Mouse (Mus musculus) heart, embryonic 16.5 days (tissue): ENCODE measurements around the gene Cdc42ep1. TPM values are rescaled to one million over a fixed set of nuclear protein-coding genes. Genes with fewer than 3 reads are reported as not detected.

Experiments used
- ATAC-seq: fragments of 200-750 bp; cut with Nextera tagmentation; replicated peaks from 2 replicates; pipeline ENCODE4 v1.8.0; 2017; ENCODE audit warnings: moderate number of reproducible peaks; ENCODE audit not compliant: insufficient read depth, low FRiP score; ENCODE audit errors: extremely low read depth
- H3K27ac ChIP-seq: fragments of 300-500 bp; sonication (generic); 2 replicates; pipeline ENCODE4 v1.5.1; 2014; ENCODE audit warnings: mild to moderate bottlenecking, low read length, control low read depth, moderate library complexity
- H3K27me3 ChIP-seq: fragments of 300-500 bp; sonication (generic); 2 replicates; pipeline ENCODE4 v1.6.1; 2014; ENCODE audit warnings: low read length, mixed read lengths; ENCODE audit not compliant: control insufficient read depth, insufficient read depth
- H3K36me3 ChIP-seq: fragments of 300-500 bp; sonication (generic); 2 replicates; pipeline ENCODE4 v1.6.1; 2014; ENCODE audit not compliant: control insufficient read depth, insufficient read depth
- H3K4me1 ChIP-seq: fragments of 300-500 bp; sonication (generic); 2 replicates; pipeline ENCODE4 v1.6.1; 2014; ENCODE audit warnings: low read length, mixed read lengths; ENCODE audit not compliant: control insufficient read depth, insufficient read depth
- H3K4me2 ChIP-seq: fragments of 300-500 bp; sonication (generic); 2 replicates; pipeline ENCODE4 v1.6.1; 2014; ENCODE audit warnings: low read depth, mild to moderate bottlenecking, control low read depth, low read length
- H3K4me3 ChIP-seq: fragments of 300-500 bp; sonication (generic); 2 replicates; pipeline ENCODE4 v1.5.1; 2014; ENCODE audit warnings: mild to moderate bottlenecking, control low read depth, low read length
- H3K9ac ChIP-seq: fragments of 300-500 bp; sonication (generic); 2 replicates; pipeline ENCODE4 v1.6.1; 2014; ENCODE audit warnings: low read length, control low read depth
- H3K9me3 ChIP-seq: fragments of 300-500 bp; sonication (generic); replicated peaks from 2 replicates; pipeline ENCODE4 v1.6.1; 2016; ENCODE audit warnings: low read length; ENCODE audit not compliant: control insufficient read depth
- WGBS: fragments of 180-500 bp; shearing (Covaris S2); extraction: QIAGEN DNeasy Blood & Tissue Kit; methylation state at CpG from one replicate; pipeline ENCODE4 v1.1.7; 2014; 5-methylcytosine and 5-hydroxymethylcytosine counted together
- polyA plus RNA-seq: library from polyadenylated mRNA; unstranded; fragments of >200 nt; fragmentation: Nextera tagmentation; extraction: Ambion mirVana; gene quantifications from 2 replicates; pipeline ENCODE4 v1.2.1, GENCODE M21; 2015

Gene Cdc42ep1
- polyA plus RNA-seq, 1 experiment from 2014 or later, result 29.4 TPM

DNA sequence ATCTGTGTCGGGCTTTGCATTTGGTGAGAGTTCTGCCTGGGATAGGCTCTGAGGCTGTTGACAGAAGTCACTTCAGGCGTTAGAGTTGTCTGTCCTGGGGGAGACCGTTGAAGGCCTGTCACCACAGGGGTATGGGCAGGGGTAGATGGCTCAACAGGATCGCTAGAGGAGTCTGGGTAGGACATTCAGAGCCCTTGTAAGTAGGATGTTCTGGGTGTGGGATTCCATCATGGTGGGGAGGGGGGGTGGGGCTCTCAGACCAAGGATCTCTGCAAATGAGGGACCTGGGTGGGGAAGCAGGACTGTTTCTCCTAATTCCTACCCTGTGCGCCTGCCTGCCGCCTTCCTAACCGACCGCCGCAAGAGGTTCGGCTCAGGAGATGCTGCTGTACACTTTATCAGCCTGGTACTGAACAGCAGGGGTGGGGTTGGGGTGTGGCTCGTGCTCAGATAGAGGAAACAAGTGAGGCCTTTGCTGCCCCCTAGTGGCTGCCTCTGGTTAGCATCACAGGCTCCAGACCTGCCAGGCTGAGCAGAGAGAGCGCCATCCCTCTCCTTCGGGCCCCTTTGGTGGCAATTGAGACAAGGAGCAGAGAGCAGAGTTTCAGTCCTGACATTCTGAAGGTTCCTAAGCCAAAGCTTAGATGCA is 9.2 kb downstream of the Cdc42ep1 start:
- Histone ChIP-seq H3K4me2 (0 out of 2 replicates have a peak overlapping the region, but pooled peaks have one; percentile 4), H3K9me3 (no peaks in the 10 kb centered on the region), H3K27ac (0 out of 2 replicates have a peak overlapping the region, but pooled peaks have one; percentile 19), H3K4me3 (no peak overlapping the region), H3K36me3 (no peaks in the 10 kb centered on the region), H3K4me1 (peaks cover 18% of the 10 kb centered on the region), H3K9ac (no peak overlapping the region), H3K27me3 (no peaks in the 10 kb centered on the region)
- 7% methylated on average over 13 of the region's 13 CpGs for WGBS
- peak; percentile 80 for ATAC-seq

DNA sequence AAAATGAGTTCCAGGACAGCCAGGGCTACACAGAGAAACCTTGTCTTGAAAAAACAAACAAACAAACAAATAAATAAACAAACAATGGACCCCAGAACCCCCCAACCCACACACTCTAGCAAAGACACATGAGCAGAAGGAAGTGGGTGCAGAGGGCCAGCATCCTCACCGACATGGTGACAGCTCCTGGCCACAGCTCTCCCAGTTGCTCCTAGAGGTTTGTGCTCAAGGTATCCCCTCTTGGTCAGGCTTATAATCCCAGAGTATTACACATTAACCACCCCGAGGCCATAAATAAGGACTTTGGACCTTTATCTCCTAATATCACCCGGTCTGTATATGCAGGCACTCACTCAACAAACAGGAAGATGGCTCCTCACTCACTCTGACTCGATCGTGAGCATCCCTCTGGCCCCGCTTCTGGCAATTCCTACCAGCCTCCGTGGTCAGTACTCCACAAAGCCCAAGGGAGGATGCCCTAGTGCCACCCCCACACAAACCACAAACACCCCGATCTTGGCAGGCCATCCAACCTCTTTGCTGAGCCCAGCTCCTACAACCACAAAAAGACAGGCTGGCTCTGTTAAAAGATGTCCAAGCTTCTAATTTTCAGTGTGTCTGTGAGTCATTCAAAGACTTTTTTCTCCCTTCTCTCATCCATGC is 13.0 kb downstream of the Cdc42ep1 start, which contains the start of gene Lgals2:
Gene Lgals2, minus strand, starts transcription at position 227 of the 663 bp plus-strand sequence.
- H3K4me2 ChIP-seq, result no peak within 1 kb of the TSS
- peaks cover 13% of the 10 kb centered on the region; the same call in 1 of the 2 replicates for H3K4me1 ChIP-seq
- H3K4me3 ChIP-seq, result no peak within 1 kb of the TSS
- H3K36me3 ChIP-seq, result no peaks in the 10 kb centered on the region
- no peaks in the 10 kb centered on the region for H3K9me3 ChIP-seq
- WGBS, result 69% methylated on average over 8 of the region's 8 CpGs
- no peaks in the 10 kb centered on the region for H3K27me3 ChIP-seq
- no peak within 1 kb of the TSS for H3K27ac ChIP-seq
- ATAC-seq, result no peak
- H3K9ac ChIP-seq, result no peak within 1 kb of the TSS

DNA sequence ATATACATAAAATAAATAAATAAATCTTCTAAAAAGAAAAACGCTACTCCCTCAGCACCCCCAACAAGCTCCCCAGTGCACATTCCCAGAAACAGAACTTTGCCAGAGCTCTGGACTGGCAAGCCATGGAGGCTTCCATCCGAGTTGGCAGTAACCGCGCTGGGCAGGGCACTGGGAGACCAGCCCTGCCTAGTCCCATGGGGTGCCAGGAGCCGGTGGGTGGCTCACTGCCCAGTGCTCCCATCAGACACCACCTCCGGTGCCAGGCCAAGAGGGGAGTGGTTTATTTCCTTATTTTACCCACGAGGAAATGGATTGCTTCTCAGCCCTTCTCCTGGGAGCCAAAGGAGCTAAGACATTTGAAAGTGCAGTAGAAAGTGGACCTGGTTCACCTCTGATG is 14.6 kb downstream of the Cdc42ep1 start:
- Histone ChIP-seq H3K27ac (no peak overlapping the region), H3K4me2 (no peak overlapping the region), H3K4me1 (no peaks in the 10 kb centered on the region), H3K9ac (no peak overlapping the region), H3K27me3 (no peaks in the 10 kb centered on the region), H3K36me3 (no peaks in the 10 kb centered on the region), H3K9me3 (no peaks in the 10 kb centered on the region), H3K4me3 (no peak overlapping the region)
- WGBS, result 64% methylated on average over 7 of the region's 7 CpGs
- no peak for ATAC-seq

DNA sequence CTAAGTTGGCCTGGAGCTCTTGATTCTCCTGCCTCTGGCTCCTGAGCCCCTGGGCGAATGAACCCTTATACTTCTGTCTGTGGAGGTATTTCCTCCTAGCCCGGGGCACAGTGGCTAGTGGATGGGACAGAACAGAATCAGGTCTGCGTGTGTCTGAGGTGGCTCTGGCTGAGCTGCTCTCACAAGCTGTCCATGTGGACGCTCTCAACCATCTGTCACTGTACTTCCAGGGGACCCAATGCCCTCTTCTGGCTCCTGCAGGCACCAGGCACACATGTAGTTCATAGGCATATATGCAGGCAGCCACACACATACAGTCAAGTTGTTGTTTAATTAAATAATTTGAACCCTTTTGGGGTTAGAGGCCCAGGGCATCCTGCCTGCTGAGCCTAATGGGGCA is 16.9 kb downstream of the Cdc42ep1 start:
- H3K27me3 ChIP-seq, result no peaks in the 10 kb centered on the region
- no peak overlapping the region for H3K4me3 ChIP-seq
- H3K36me3 ChIP-seq, result no peaks in the 10 kb centered on the region
- H3K27ac ChIP-seq, result no peak overlapping the region
- ATAC-seq, result no peak
- no peak overlapping the region for H3K4me2 ChIP-seq
- 62% methylated on average over 4 of the region's 4 CpGs for WGBS
- no peaks in the 10 kb centered on the region for H3K9me3 ChIP-seq
- no peak overlapping the region for H3K9ac ChIP-seq
- H3K4me1 ChIP-seq, result peaks cover 4% of the 10 kb centered on the region; the same call in 1 of the 2 replicates

DNA sequence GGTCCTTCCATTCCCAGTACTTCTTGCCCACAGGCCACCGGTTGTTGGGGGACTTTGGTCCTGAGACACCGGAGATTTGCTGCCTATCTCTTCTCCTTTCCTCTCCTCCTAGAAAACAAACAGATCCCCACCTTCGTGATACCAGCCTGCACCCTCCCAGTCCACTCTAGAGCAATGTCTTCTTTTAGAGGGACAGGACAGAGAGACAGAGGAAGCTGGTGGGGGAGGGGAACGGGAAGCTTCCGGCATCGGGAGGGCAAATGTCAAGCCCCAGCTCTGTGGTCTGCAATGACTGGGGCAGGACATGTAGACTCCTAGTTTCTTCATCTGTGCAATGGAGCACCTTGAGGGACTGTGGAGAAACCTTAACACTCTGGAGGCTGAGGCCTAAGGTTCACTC is 17.3 kb downstream of the Cdc42ep1 start:
- Histone ChIP-seq H3K9me3 (no peaks in the 10 kb centered on the region), H3K4me3 (no peak overlapping the region), H3K9ac (no peak overlapping the region), H3K4me1 (peaks cover 4% of the 10 kb centered on the region; the same call in 1 of the 2 replicates), H3K36me3 (no peaks in the 10 kb centered on the region), H3K4me2 (no peak overlapping the region), H3K27me3 (no peaks in the 10 kb centered on the region), H3K27ac (no peak overlapping the region)
- 43% methylated on average over 6 of the region's 6 CpGs for WGBS
- ATAC-seq, result no peak

DNA sequence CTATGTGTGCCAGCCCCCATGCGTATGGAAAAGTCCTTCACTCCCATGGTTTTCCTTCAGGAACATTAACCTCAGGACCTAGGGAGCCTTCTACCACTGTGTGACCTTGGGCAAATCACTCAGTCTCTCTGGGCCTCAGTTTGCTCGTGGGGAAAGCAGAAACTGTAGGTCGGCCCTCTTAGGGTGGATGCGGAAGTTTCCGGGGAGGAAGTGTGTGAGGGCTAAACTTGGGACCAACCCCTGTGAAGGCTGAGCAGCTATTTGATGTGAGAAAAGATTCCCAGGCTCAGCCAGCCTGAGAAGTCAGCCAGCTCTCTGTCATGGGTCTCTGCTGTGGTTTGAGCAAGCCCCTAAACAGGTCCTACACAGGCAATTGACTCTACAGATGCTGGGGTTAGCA is 19.9 kb downstream of the Cdc42ep1 start:
- Histone ChIP-seq H3K4me3 (no peak overlapping the region), H3K4me1 (peaks cover 4% of the 10 kb centered on the region; the same call in 1 of the 2 replicates), H3K27ac (no peak overlapping the region), H3K9me3 (no peaks in the 10 kb centered on the region), H3K36me3 (no peaks in the 10 kb centered on the region), H3K9ac (no peak overlapping the region), H3K4me2 (no peak overlapping the region), H3K27me3 (no peaks in the 10 kb centered on the region)
- no peak for ATAC-seq
- WGBS, result 78% methylated on average over 5 of the region's 5 CpGs

DNA sequence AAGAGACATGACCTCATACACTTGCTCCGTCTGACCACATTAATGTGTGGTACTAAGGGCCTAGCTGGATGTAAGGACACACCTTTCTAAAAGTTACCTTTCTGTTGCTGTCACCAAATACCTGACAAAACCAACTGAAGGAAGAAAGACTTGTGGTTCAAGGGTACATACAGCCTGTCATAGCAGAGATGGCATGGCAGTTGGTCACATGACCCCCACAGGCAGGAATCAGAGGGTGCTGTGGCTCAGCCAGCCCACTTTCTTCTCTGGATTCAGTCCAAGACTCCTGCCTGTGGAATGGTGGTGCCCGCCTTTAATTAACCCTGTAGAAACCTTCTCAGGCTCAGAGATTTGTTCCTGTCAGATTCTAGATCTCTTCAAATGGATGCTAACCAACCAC is 20.7 kb downstream of the Cdc42ep1 start:
- no peak for ATAC-seq
- Histone ChIP-seq H3K9ac (no peak overlapping the region), H3K9me3 (no peaks in the 10 kb centered on the region), H3K4me3 (no peak overlapping the region), H3K36me3 (no peaks in the 10 kb centered on the region), H3K4me1 (peaks cover 4% of the 10 kb centered on the region; the same call in 1 of the 2 replicates), H3K27me3 (no peaks in the 10 kb centered on the region), H3K4me2 (no peak overlapping the region), H3K27ac (no peak overlapping the region)
- 53% methylated on average over 2 of the region's 2 CpGs for WGBS

DNA sequence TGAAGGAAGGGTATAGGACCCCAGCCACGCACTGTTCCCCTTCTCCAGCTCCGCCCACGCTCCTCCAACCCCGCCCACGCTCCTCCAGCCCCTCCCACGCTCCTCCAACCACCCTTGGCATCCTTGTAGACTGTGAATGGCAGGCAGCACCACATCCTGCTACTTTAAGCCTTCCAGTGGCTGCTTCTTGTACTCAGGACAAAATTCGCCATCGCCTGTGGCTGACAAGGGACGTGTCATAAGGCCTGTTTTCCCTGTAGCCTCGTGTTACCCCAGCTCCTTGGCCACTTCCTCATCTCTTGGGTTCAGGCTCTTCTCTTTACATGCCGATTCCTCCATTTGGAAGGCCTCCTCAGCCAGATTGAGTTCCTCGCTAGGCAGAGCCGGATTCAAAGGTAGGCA is 21.4 kb downstream of the Cdc42ep1 start:
- Histone ChIP-seq H3K4me1 (peaks cover 7% of the 10 kb centered on the region), H3K4me3 (no peak overlapping the region), H3K4me2 (no peak overlapping the region), H3K9me3 (no peaks in the 10 kb centered on the region), H3K27ac (no peak overlapping the region), H3K9ac (no peak overlapping the region), H3K36me3 (no peaks in the 10 kb centered on the region), H3K27me3 (no peaks in the 10 kb centered on the region)
- WGBS, result 49% methylated on average over 12 of the region's 13 CpGs
- no peak for ATAC-seq

DNA sequence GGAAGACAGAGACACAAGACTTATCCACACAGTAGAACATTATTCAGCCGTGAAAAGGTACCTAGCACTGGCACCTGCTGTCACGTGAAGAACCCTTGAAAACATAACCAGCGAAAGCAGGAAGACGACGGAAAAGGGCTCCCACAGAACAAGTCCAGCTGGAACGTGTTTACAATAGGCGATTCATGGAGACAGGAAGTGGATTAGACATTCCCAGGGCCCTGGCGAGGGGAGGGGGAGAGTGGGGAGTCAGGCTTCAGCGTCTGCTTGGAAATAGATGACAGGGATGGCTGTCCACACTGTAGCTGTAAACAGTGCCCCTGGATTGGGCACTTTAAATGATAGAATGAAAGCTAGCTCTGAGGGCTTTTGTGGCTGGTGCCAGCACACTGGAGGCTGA is 26.0 kb downstream of the Cdc42ep1 start:
- Histone ChIP-seq H3K4me2 (no peak overlapping the region), H3K4me3 (no peak overlapping the region), H3K36me3 (no peaks in the 10 kb centered on the region), H3K27ac (peak overlapping the region; percentile 62), H3K9ac (no peak overlapping the region), H3K4me1 (peaks cover 5% of the 10 kb centered on the region), H3K27me3 (no peaks in the 10 kb centered on the region), H3K9me3 (no peaks in the 10 kb centered on the region)
- 35% methylated on average over 9 of the region's 9 CpGs for WGBS
- ATAC-seq, result peak; percentile 55
